Mouse (Mus musculus) cerebellum, adult 2 months (tissue): ENCODE results near the gene Cfi. TPM values are rescaled to one million over a fixed set of nuclear protein-coding genes. Genes with fewer than 3 reads are reported as not detected.

Source experiments
- DNase-seq, 2 experiments: peaks; one replicate each; pipeline ENCODE4 v3.0.0; 2021
- H3K27ac ChIP-seq: fragments of 200-500 bp; 2 replicates; pipeline ENCODE4 v1.5.1; 2012; ENCODE audit warnings: low read length, control low read depth, inconsistent platforms; ENCODE audit not compliant: insufficient read depth
- H3K27me3 ChIP-seq: fragments of 200-500 bp; 2 replicates; pipeline ENCODE4 v1.6.1; 2012; ENCODE audit warnings: inconsistent platforms, mild to moderate bottlenecking, low read length, moderate library complexity; ENCODE audit not compliant: control insufficient read depth, insufficient read depth
- H3K4me1 ChIP-seq: fragments of 200-500 bp; 2 replicates; pipeline ENCODE4 v1.6.1; 2011; ENCODE audit warnings: low read length; ENCODE audit not compliant: control insufficient read depth, insufficient read depth
- H3K4me3 ChIP-seq: fragments of 200-500 bp; replicated peaks from 2 replicates; pipeline ENCODE3; 2011; ENCODE audit warnings: mild to moderate bottlenecking, low read depth, low read length, control low read depth; ENCODE audit not compliant: insufficient read depth
- CTCF ChIP-seq: fragments of 200-500 bp; IDR thresholded peaks from 2 replicates; pipeline ENCODE4 v1.5.1; 2011; ENCODE audit warnings: low read depth, mild to moderate bottlenecking, control low read depth, low read length, moderate library complexity, borderline replicate concordance; ENCODE audit not compliant: insufficient read depth
- POLR2A ChIP-seq: fragments of 200-500 bp; IDR thresholded peaks from 2 replicates; pipeline ENCODE4 v1.6.1; 2011; ENCODE audit warnings: low read length, control low read depth, borderline replicate concordance; ENCODE audit not compliant: insufficient read depth
- WGBS: fragments of 180-500 bp; shearing (Covaris S2); methylation state at CpG from one replicate; pipeline ENCODE4 v1.1.7; 2018; 5-methylcytosine and 5-hydroxymethylcytosine counted together
- polyA plus RNA-seq: library from polyadenylated mRNA; depleted of rRNA; stranded (reverse); fragments of >200 nt; gene quantifications from 2 replicates; pipeline ENCODE4 v1.2.3, GENCODE M21; 2012

Gene Cfi
- polyA plus RNA-seq, 1 experiment = 0.15 TPM

- WGBS = 87% methylated on average over 11 of the region's 11 CpGs
- TF ChIP-seq CTCF (no peak), POLR2A (no peak)
- no peak for DNase-seq
- Histone ChIP-seq H3K4me3 (no peak within 1 kb of the TSS), H3K27ac (no peak within 1 kb of the TSS), H3K4me1 (no peaks in the 10 kb centered on the region), H3K27me3 (no peaks in the 10 kb centered on the region)
These were observed 13.4 kb upstream of the Cfi start, which contains the start of gene Rrh for GRCm38 (mm10) chr3:129822206-129822775. TSS of gene Rrh (minus strand) at chr3:129822587.

GRCm38 (mm10) chr3:129823293-129823692 is 12.4 kb upstream of the Cfi start:
- TF ChIP-seq POLR2A = no peak
- peak; percentile 30; the same call in 1 of the 2 replicates for TF ChIP-seq CTCF
- WGBS = 52% methylated on average over 5 of the region's 5 CpGs
- Histone ChIP-seq H3K27ac (no peak overlapping the region), H3K4me1 (no peaks in the 10 kb centered on the region), H3K4me3 (no peak overlapping the region), H3K27me3 (no peaks in the 10 kb centered on the region)
- DNase-seq = peak in 1 of 2 experiments; percentile 6

GRCm38 (mm10) chr3:129824146-129824545 is 11.5 kb upstream of the Cfi start:
- Histone ChIP-seq H3K4me1 (no peaks in the 10 kb centered on the region), H3K27me3 (no peaks in the 10 kb centered on the region), H3K4me3 (no peak overlapping the region), H3K27ac (no peak overlapping the region)
- WGBS = 12% methylated on average over 4 of the region's 4 CpGs
- DNase-seq = peak in 1 of 2 experiments; percentile 5
- no peak for TF ChIP-seq POLR2A
- no peak for TF ChIP-seq CTCF

DNA sequence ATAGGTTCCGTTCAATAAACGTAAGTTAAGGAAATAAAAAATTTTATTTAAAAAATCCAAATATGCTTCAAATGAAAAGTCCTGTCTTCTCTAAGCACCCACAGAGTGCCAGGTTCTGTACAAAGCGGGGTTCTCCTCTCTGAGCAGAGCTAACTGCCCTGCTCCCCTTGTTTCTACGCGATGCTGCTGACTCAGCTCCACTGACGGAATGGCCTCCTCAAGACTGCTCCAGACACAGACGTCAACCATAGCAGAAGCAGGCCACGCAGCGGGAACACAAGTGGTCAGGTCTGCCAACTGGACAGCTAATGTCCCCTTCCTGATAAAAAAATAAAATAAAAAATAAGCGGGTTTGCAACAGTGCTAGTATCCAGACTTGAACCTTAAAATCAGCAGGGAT is 10.8 kb upstream of the Cfi start:
- TF ChIP-seq POLR2A (no peak), CTCF (no peak)
- WGBS = 90% methylated on average over 10 of the region's 10 CpGs
- Histone ChIP-seq H3K4me1 (no peaks in the 10 kb centered on the region), H3K27ac (no peak overlapping the region), H3K4me3 (no peak overlapping the region), H3K27me3 (no peaks in the 10 kb centered on the region)
- no peak for DNase-seq

DNA sequence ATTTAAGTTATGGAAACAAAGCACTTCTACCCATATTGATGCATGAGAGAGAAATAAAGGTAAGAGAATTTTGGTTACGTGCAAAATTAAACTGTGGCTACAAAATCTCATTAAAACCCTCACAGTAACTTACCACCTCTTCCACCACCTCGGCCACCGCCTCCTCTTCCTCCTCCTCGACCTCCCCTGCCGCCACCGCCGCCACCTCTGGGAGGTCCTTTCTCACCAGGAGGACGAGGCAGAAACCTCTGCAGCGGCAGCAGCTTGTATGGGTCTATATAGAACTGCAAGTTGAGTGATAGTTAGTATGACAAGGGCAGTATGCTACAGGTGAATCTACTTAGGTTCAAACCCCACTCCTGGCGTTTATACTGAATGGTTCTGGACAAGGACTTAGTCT is 9.0 kb upstream of the Cfi start:
- no peaks in the 10 kb centered on the region for H3K4me1 ChIP-seq
- TF ChIP-seq POLR2A (no peak), CTCF (no peak)
- DNase-seq = no peak
- H3K4me3 ChIP-seq = no peak overlapping the region
- no peaks in the 10 kb centered on the region for H3K27me3 ChIP-seq
- WGBS = 87% methylated on average over 10 of the region's 10 CpGs
- H3K27ac ChIP-seq = no peak overlapping the region

DNA sequence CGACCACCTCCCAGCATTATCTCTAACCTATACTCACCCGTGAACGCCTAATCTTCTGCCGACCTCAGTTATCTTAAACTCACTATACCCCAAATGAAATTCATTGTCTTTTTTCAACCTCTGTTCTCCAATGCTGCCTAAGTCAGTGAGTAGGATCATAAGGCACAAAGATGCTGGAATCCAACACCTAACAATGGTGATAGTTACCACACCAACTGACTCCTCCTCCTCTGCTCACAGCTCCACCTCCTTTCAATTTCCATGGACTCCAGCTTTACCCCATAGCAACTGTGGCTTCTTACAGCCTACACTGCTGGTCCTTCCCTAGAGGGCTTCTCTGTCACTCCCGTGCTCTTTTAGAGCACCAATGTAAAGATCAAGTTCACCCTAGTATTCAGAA is 8.0 kb upstream of the Cfi start:
- Histone ChIP-seq H3K4me3 (no peak overlapping the region), H3K27ac (no peak overlapping the region), H3K4me1 (no peaks in the 10 kb centered on the region), H3K27me3 (no peaks in the 10 kb centered on the region)
- DNase-seq = no peak
- no peak for TF ChIP-seq CTCF
- TF ChIP-seq POLR2A = no peak
- WGBS = 94% methylated on average over 5 of the region's 5 CpGs

- Histone ChIP-seq H3K27me3 (no peaks in the 10 kb centered on the region), H3K4me1 (no peaks in the 10 kb centered on the region), H3K27ac (peak overlapping the region; percentile 68; the same call in 1 of the 2 replicates), H3K4me3 (peak overlapping the region; percentile 60)
- TF ChIP-seq POLR2A = no peak
- no peak for TF ChIP-seq CTCF
- DNase-seq = no peak
- 1% methylated on average over 45 of the region's 45 CpGs for WGBS
These were observed 5.1 kb upstream of the Cfi start for GRCm38 (mm10) chr3:129830626-129831025.

DNA sequence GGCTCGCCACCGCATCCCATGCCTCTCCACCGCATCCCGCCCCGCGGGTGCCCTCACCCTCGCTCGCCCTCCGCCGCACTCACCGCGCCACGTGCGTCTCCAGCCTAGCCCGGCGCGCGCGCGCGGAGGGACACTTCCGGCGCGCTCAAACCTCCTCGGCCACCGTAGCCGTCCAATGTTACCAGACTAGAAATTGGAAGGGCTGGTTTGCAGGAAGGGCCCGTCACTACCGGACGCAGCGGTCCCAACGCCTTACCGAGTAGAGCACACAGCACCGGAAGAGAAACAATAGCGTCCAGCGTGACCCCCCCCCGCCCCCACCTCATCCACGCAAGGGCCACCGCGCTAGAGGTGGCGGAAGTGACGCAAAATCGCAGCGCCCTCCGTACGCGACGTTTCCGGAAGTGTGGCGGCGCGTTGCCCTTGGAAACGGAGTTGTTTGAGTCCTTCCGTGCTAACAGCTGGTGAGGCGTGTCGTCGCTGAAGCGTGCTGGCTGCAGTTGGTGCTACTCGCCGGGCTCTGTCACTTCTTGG is 4.6 kb upstream of the Cfi start, which contains the start of gene Gar1:
Gar1 (minus strand) TSS at position 362 of the 534 bp plus-strand sequence.
- H3K27ac ChIP-seq = peak within 1 kb of the TSS; percentile 68
- TF ChIP-seq POLR2A = peak; percentile 32; the same call in 1 of the 2 replicates
- TF ChIP-seq CTCF = no peak
- under 1% methylated on average over 60 of the region's 60 CpGs for WGBS
- H3K27me3 ChIP-seq = no peaks in the 10 kb centered on the region
- H3K4me3 ChIP-seq = peak within 1 kb of the TSS; percentile 60
- DNase-seq = peak; percentile 95 to 97
- H3K4me1 ChIP-seq = no peaks in the 10 kb centered on the region
